Mouse (Mus musculus) liver, embryonic 14.5 days (tissue): ENCODE measurements around the gene Sap30.
"Not testable (repeated sequence)": the region's sequence is repeated elsewhere in the genome, so short reads cannot be mapped to it uniquely, and the experiment has no call there.

Source experiments
- CTCF ChIP-seq: IDR thresholded peaks from 2 replicates; pipeline ENCODE4 v1.5.1; 2016; ENCODE audit warnings: antibody characterized with exemption, low read depth, control low read depth
- EP300 ChIP-seq: IDR thresholded peaks from 2 replicates; pipeline ENCODE4 v1.6.1; 2016; ENCODE audit warnings: antibody characterized with exemption, low read depth

DNA sequence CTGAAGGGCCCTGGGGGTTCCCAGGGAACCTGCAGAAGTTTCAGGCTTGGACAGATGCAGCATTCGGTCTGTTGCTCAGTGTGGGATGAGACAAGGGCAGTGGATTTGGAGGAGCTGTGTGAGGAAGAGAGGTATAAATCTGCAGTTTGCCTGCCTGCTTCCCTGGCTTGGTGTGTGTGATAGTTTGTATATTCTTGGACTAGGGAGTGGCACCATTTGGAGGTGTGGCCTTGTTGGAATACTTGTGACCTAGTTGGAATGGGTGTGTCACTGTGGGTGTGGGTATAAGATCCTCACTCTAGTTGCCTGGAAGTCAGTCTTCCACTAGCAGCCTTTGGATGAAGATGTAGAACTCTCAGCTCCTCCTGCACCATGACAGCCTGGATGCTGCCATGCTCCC, 17.8 kb upstream of the Sap30 start:
- not testable (repeated sequence) for TF ChIP-seq CTCF, EP300
